Comparison of ENCODE assay signal across 8 mouse cellular contexts in genomic region chr10:45485226-45485760, GRCm38 (mm10). TPM values are rescaled to one million over a fixed set of nuclear protein-coding genes. Genes with fewer than 3 reads are reported as not detected.
A peak's percentile ranks its signal among the peaks of the same experiment; 100 is the strongest.
DNase-seq lines count a peak whose midpoint lies in the region; ATAC-seq lines count a peak whose summit lies in the region.

No protein-coding gene starts in this region.

- WGBS in kidney, embryonic 15.5 days: 1% methylated on average over 32 of the region's 32 CpGs
- WGBS in hindbrain, embryonic 16.5 days: under 1% methylated on average over 32 of the region's 32 CpGs
- under 1% methylated on average over 32 of the region's 32 CpGs for WGBS in midbrain, embryonic 16.5 days

- no peaks in the 10 kb centered on the region for H3K36me3 ChIP-seq in kidney, embryonic 15.5 days
- no peaks in the 10 kb centered on the region for H3K36me3 ChIP-seq in hindbrain, embryonic 16.5 days (ENCODE audit: control insufficient read depth, insufficient read depth, low read length)
- H3K36me3 ChIP-seq in midbrain, embryonic 16.5 days (ENCODE audit: control insufficient read depth, insufficient read depth, low read length): no peaks in the 10 kb centered on the region

- peaks cover 40% of the 10 kb centered on the region for H3K27me3 ChIP-seq in kidney, embryonic 15.5 days
- H3K27me3 ChIP-seq in hindbrain, embryonic 16.5 days (replicated peaks; ENCODE audit: control insufficient read depth, insufficient read depth, low read length): no peaks in the 10 kb centered on the region; the same call in 1 of the 2 replicates
- no peaks in the 10 kb centered on the region for H3K27me3 ChIP-seq in midbrain, embryonic 16.5 days (ENCODE audit: control insufficient read depth, insufficient read depth, low read depth, low read length)

- H3K27ac ChIP-seq in kidney, embryonic 15.5 days: no peak overlapping the region
- H3K27ac ChIP-seq in hindbrain, embryonic 16.5 days (ENCODE audit: low read depth, low read length): peak overlapping the region; percentile 97
- peak overlapping the region; percentile 97 for H3K27ac ChIP-seq in midbrain, embryonic 16.5 days (ENCODE audit: low read length)

- H3K4me1 ChIP-seq in kidney, embryonic 15.5 days: peaks cover 15% of the 10 kb centered on the region
- H3K4me1 ChIP-seq in hindbrain, embryonic 16.5 days (ENCODE audit: control insufficient read depth, insufficient read depth, low read depth, low read length): no peaks in the 10 kb centered on the region; the same call in 1 of the 2 replicates
- no peaks in the 10 kb centered on the region; the same call in 1 of the 2 replicates for H3K4me1 ChIP-seq in midbrain, embryonic 16.5 days (ENCODE audit: control insufficient read depth, insufficient read depth, low read length)

- DNase-seq in kidney, postnatal 4 days: no peak
- DNase-seq in c-Kit-positive CD71-positive TER-119-positive erythroid progenitor cells, embryonic 14.5 days (ENCODE audit: low spot score): peak; percentile 54
- DNase-seq in adrenal gland, postnatal 14 days: no peak
- no peak for DNase-seq in layer of hippocampus, adult 9-10 months (ENCODE audit: low spot score)
- no peak for DNase-seq in gastrocnemius, adult 8-10 months (ENCODE audit: low spot score in 2 of 2)

- H3K4me2 ChIP-seq in kidney, embryonic 15.5 days: peak overlapping the region; percentile 100
- peak overlapping the region; percentile 85 for H3K4me2 ChIP-seq in hindbrain, embryonic 16.5 days (ENCODE audit: low read length)
- peak overlapping the region; percentile 87 for H3K4me2 ChIP-seq in midbrain, embryonic 16.5 days (ENCODE audit: low read length)

- H3K4me3 ChIP-seq in kidney, embryonic 15.5 days (replicated peaks): peak overlapping the region; percentile 69
- peak overlapping the region; percentile 81 for H3K4me3 ChIP-seq in hindbrain, embryonic 16.5 days (ENCODE audit: low read length)
- H3K4me3 ChIP-seq in midbrain, embryonic 16.5 days (ENCODE audit: low read depth, low read length): peak overlapping the region; percentile 82

- H3K9me3 ChIP-seq in kidney, embryonic 15.5 days (replicated peaks): no peaks in the 10 kb centered on the region
- H3K9me3 ChIP-seq in hindbrain, embryonic 16.5 days (ENCODE audit: control insufficient read depth, low read length): no peaks in the 10 kb centered on the region
- H3K9me3 ChIP-seq in midbrain, embryonic 16.5 days (replicated peaks; ENCODE audit: control insufficient read depth, low read length, poor library complexity, severe bottlenecking): no peaks in the 10 kb centered on the region

- no peak; the same call in 1 of the 2 replicates for ATAC-seq in kidney, embryonic 15.5 days (replicated peaks; ENCODE audit: low FRiP score)
- no peak for ATAC-seq in hindbrain, embryonic 16.5 days
- ATAC-seq in midbrain, embryonic 16.5 days: no peak

- no peak overlapping the region for H3K9ac ChIP-seq in kidney, embryonic 15.5 days
- peak overlapping the region; percentile 88 for H3K9ac ChIP-seq in hindbrain, embryonic 16.5 days (ENCODE audit: low read depth, low read length)
- H3K9ac ChIP-seq in midbrain, embryonic 16.5 days (ENCODE audit: low read depth, low read length): peak overlapping the region; percentile 78

RNA-seq across cellular contexts. Expression of gene Lin28b, which starts 0.9 kb away (rescaled TPM):
- polyA plus RNA-seq in kidney, embryonic 15.5 days (2015; fragmentation: Nextera tagmentation; extraction: Ambion mirVana): 1.6 TPM in 2 replicates
- 6.2 and 7.0 TPM in 2 replicates for polyA plus RNA-seq in hindbrain, embryonic 16.5 days (2015; fragmentation: Nextera tagmentation; extraction: Ambion mirVana)
- polyA plus RNA-seq in midbrain, embryonic 16.5 days (2015; fragmentation: Nextera tagmentation; extraction: Ambion mirVana): 7.0 and 9.6 TPM in 2 replicates
- 0.11 TPM in 1 of 2 replicates, not detected in the other for total RNA-seq in adrenal gland, postnatal 14 days (2021)
- not detected for total RNA-seq in gastrocnemius, adult 8-10 months (2022)
